Mouse (Mus musculus): ENCODE results near the gene Prpf4. TPM values are rescaled to one million over a fixed set of nuclear protein-coding genes. Genes with fewer than 3 reads are reported as not detected.
A peak's percentile ranks its signal among the peaks of the same experiment; 100 is the strongest.

Prpf4 gene
- total RNA-seq, 2 experiments from 2014 or later = 12.1 to 12.4 TPM

GRCm38 (mm10) chr4:62384159-62384558 is 24.4 kb upstream of the Prpf4 start:
- no peak for DNase-seq (ENCODE audit: low spot score in 2 of 2)
- intact Hi-C loops (cut with DNase I) = no loop called here

- intact Hi-C loops (cut with DNase I) = no loop called here
- peak in 1 of 2 experiments; percentile 15 for DNase-seq (ENCODE audit: low spot score in 2 of 2)
Measured at GRCm38 (mm10) chr4:62385439-62385838, 23.2 kb upstream of the Prpf4 start.

- intact Hi-C loops (cut with DNase I) = no loop called here
- no peak for DNase-seq (ENCODE audit: low spot score in 2 of 2)
Measured at GRCm38 (mm10) chr4:62389592-62390512, 18.7 kb upstream of the Prpf4 start.

GRCm38 (mm10) chr4:62391892-62392291 is 16.7 kb upstream of the Prpf4 start:
- intact Hi-C loops (cut with DNase I) = no loop called here
- no peak for DNase-seq (ENCODE audit: low spot score in 2 of 2)

GRCm38 (mm10) chr4:62393459-62393858 is 15.1 kb upstream of the Prpf4 start:
- intact Hi-C loops (cut with DNase I) = no loop called here
- DNase-seq (ENCODE audit: low spot score in 2 of 2) = no peak

GRCm38 (mm10) chr4:62395806-62396205 is 12.8 kb upstream of the Prpf4 start:
- intact Hi-C loops (cut with DNase I) = no loop called here
- DNase-seq (ENCODE audit: low spot score in 2 of 2) = no peak

- no peak for DNase-seq (ENCODE audit: low spot score in 2 of 2)
- intact Hi-C loops (cut with DNase I) = no loop called here
Measured at GRCm38 (mm10) chr4:62397616-62398365, 10.8 kb upstream of the Prpf4 start.

- intact Hi-C loops (cut with DNase I) = no loop called here
- no peak for DNase-seq (ENCODE audit: low spot score in 2 of 2)
Measured at GRCm38 (mm10) chr4:62398956-62399355, 9.6 kb upstream of the Prpf4 start.

- DNase-seq (ENCODE audit: low spot score in 2 of 2) = no peak
- intact Hi-C loops (cut with DNase I) = loop anchor here (5.0 kb wide), 2 partner anchors 96 to 199 kb away; partner anchors contain the start of gene Hdhd3
Measured at GRCm38 (mm10) chr4:62406133-62406532, 2.5 kb upstream of the Prpf4 start.

- intact Hi-C loops (cut with DNase I) = loop anchor here (2.0 to 5.0 kb wide), 3 partner anchors 47 to 201 kb away; partner anchors contain the start of genes Fkbp15, Hdhd3 and Slc31a1
Measured at GRCm38 (mm10) chr4:62407730-62408582, 641 bp upstream of the Prpf4 start.

GRCm38 (mm10) chr4:62409615-62410014 is 1.0 kb downstream of the Prpf4 start:
- no peak for DNase-seq (ENCODE audit: low spot score in 2 of 2)
- intact Hi-C loops (cut with DNase I) = loop anchor here (2.0 to 5.0 kb wide), 3 partner anchors 49 to 202 kb away; partner anchors contain the start of genes Fkbp15, Hdhd3 and Slc31a1

More at GRCm38 (mm10) chr4:62407730-62408582, 641 bp upstream of the Prpf4 start:
- peak; percentile 57 to 58 for DNase-seq (ENCODE audit: low spot score in 2 of 2)

- DNase-seq (ENCODE audit: low spot score in 2 of 2) = no peak
- intact Hi-C loops (cut with DNase I) = no loop called here
Measured at GRCm38 (mm10) chr4:62410325-62410724, 1.7 kb downstream of the Prpf4 start.

GRCm38 (mm10) chr4:62411606-62412005 is 3.0 kb downstream of the Prpf4 start:
- no peak for DNase-seq (ENCODE audit: low spot score in 2 of 2)
- intact Hi-C loops (cut with DNase I) = no loop called here

- intact Hi-C loops (cut with DNase I) = no loop called here
- peak in 1 of 2 experiments; percentile 9 for DNase-seq (ENCODE audit: low spot score in 2 of 2)
Measured at GRCm38 (mm10) chr4:62418448-62418847, 9.9 kb downstream of the Prpf4 start.

GRCm38 (mm10) chr4:62419091-62419490 is 10.5 kb downstream of the Prpf4 start:
- DNase-seq (ENCODE audit: low spot score in 2 of 2) = no peak
- intact Hi-C loops (cut with DNase I) = no loop called here

GRCm38 (mm10) chr4:62425891-62426290 is 17.3 kb downstream of the Prpf4 start:
- intact Hi-C loops (cut with DNase I) = no loop called here

GRCm38 (mm10) chr4:62427978-62428758 is 19.6 kb downstream of the Prpf4 start:
- no peak for DNase-seq (ENCODE audit: low spot score in 2 of 2)
- intact Hi-C loops (cut with DNase I) = no loop called here

More at GRCm38 (mm10) chr4:62425891-62426290, 17.3 kb downstream of the Prpf4 start:
- DNase-seq (ENCODE audit: low spot score in 2 of 2) = no peak

- DNase-seq (ENCODE audit: low spot score in 2 of 2) = no peak
- intact Hi-C loops (cut with DNase I) = no loop called here
Measured at GRCm38 (mm10) chr4:62429616-62430015, 21.0 kb downstream of the Prpf4 start.

- intact Hi-C loops (cut with DNase I) = no loop called here
- DNase-seq (ENCODE audit: low spot score in 2 of 2) = no peak
Measured at GRCm38 (mm10) chr4:62430678-62431077, 22.1 kb downstream of the Prpf4 start.
